In the genomic region with DNA sequence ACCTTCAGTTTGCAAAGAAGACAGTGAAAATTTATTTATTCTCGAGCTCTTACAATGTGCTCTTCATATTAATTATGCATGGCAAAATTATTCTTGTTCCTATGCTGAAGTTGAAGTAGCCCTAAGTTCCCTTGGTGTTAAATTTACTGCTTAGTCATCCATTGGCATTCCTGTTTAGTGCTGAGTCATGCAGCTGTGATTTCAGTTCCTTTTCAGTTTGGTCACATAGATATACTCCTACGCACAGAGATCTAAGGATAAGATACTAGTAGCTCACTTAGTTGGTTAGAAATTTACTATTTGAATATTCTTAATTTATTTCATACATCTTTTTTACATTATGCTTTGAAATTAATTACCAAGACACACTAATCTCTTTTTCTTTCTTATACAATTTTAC, we compare ENCODE assay signal across 20 mouse cellular contexts.
DNase-seq lines count a peak whose midpoint lies in the region; ATAC-seq and TF ChIP-seq lines count a peak whose summit lies in the region.
"Had no signal": no experiment of that assay in that cellular context is flagged by ENCODE, and none has a peak within 500 bp of the region (broad histone marks: within the 10 kb centered on the region; RNA-seq: fewer than 3 reads in every experiment).

No protein-coding gene starts in this region.

- TF ChIP-seq EP300 in lung, postnatal 0 days (IDR thresholded peaks at IDR 0.05), result no peak

- no peak for ATAC-seq in lung, postnatal 0 days
- ATAC-seq in kidney, embryonic 16.5 days (ENCODE audit: low FRiP score, low TSS enrichment), result no peak
- ATAC-seq: forebrain, embryonic 16.5 days had no signal

- no peak overlapping the region for H3K4me3 ChIP-seq in lung, postnatal 0 days (ENCODE audit: low read depth, low read length)
- H3K4me3 ChIP-seq in ES-E14 (ENCODE audit: insufficient read depth in 1 of 2, low read depth in 1 of 2, low read length in 2 of 2, poor library complexity in 1 of 2, severe bottlenecking in 1 of 2), result no peak overlapping the region
- no peak overlapping the region for H3K4me3 ChIP-seq in kidney, embryonic 16.5 days (ENCODE audit: low read length)
- H3K4me3 ChIP-seq: heart, embryonic 10.5 days; hindbrain, embryonic 12.5 days; limb, embryonic 15.5 days; lung, embryonic 15.5 days; megakaryocyte, embryonic 14.5 days; midbrain, embryonic 15.5 days; stomach, embryonic 15.5 days had no signal

- H3K9me3 ChIP-seq in lung, postnatal 0 days (ENCODE audit: low read length), result no peaks in the 10 kb centered on the region
- H3K9me3 ChIP-seq in ES-E14 (ENCODE audit: control insufficient read depth, insufficient read depth, low read depth, low read length), result no peaks in the 10 kb centered on the region
- H3K9me3 ChIP-seq in kidney, embryonic 16.5 days (ENCODE audit: low read length), result no peaks in the 10 kb centered on the region
- H3K9me3 ChIP-seq: heart, embryonic 10.5 days; hindbrain, embryonic 12.5 days; limb, embryonic 15.5 days; lung, embryonic 15.5 days; megakaryocyte, embryonic 14.5 days; midbrain, embryonic 15.5 days; stomach, embryonic 15.5 days had no signal

- peaks cover 5% of the 10 kb centered on the region; the same call in 1 of the 2 replicates for H3K36me3 ChIP-seq in lung, postnatal 0 days (ENCODE audit: insufficient read depth, low read length)
- H3K36me3 ChIP-seq in ES-E14 (ENCODE audit: control insufficient read depth, insufficient read depth, low read length, poor library complexity, severe bottlenecking), result no peaks in the 10 kb centered on the region
- H3K36me3 ChIP-seq in kidney, embryonic 16.5 days (ENCODE audit: insufficient read depth, low read length), result peaks cover 30% of the 10 kb centered on the region
- H3K36me3 ChIP-seq: hindbrain, embryonic 12.5 days; midbrain, embryonic 15.5 days had no signal

- DNase-seq in lung, postnatal 0 days (ENCODE audit: low spot score), result peak; percentile 30
- DNase-seq in lung, postnatal 25 days (ENCODE audit: low spot score), result no peak
- DNase-seq in ES-E14 (ENCODE audit: low read depth, low spot score), result no peak
- peak; percentile 74 for DNase-seq in brain, adult 2 months (ENCODE audit: low read depth, low spot score)
- peak; percentile 50 for DNase-seq in telencephalon, adult 2 months (ENCODE audit: low read depth, low spot score)
- no peak for DNase-seq in thymus, postnatal 0 days (ENCODE audit: low spot score)
- DNase-seq: adrenal gland, postnatal 14 days; cerebellum, adult 8-10 months; gastrocnemius, postnatal 25 days; heart, postnatal 10 days; kidney, postnatal 10 days had no signal

- in situ Hi-C loops in ES-E14 (cut with MboI; ENCODE audit: low sequenced_read_pairs in 2 of 2, unreplicated experiment in 2 of 2), result no loop called here

- no peaks in the 10 kb centered on the region for H3K27me3 ChIP-seq in lung, postnatal 0 days (replicated peaks; ENCODE audit: insufficient read depth, low read length)
- no peaks in the 10 kb centered on the region for H3K27me3 ChIP-seq in kidney, embryonic 16.5 days (ENCODE audit: insufficient read depth, low read length)
- H3K27me3 ChIP-seq: hindbrain, embryonic 12.5 days; limb, embryonic 15.5 days; lung, embryonic 15.5 days; megakaryocyte, embryonic 14.5 days; midbrain, embryonic 15.5 days; stomach, embryonic 15.5 days had no signal

- no peak overlapping the region for H3K27ac ChIP-seq in lung, postnatal 0 days (ENCODE audit: low read length)
- no peak overlapping the region for H3K27ac ChIP-seq in ES-E14 (ENCODE audit: insufficient read depth, low read depth, low read length, poor library complexity, severe bottlenecking)
- no peak overlapping the region for H3K27ac ChIP-seq in kidney, embryonic 16.5 days (ENCODE audit: low read length)
- H3K27ac ChIP-seq: heart, embryonic 10.5 days; hindbrain, embryonic 12.5 days; limb, embryonic 15.5 days; lung, embryonic 15.5 days; stomach, embryonic 15.5 days had no signal

- H3K4me1 ChIP-seq in lung, postnatal 0 days (ENCODE audit: insufficient read depth, low read depth, low read length), result no peaks in the 10 kb centered on the region
- H3K4me1 ChIP-seq in ES-E14 (ENCODE audit: control insufficient read depth in 2 of 2, insufficient read depth in 2 of 2, low read length in 2 of 2, poor library complexity in 1 of 2), result peaks cover 0 to 5% of the 10 kb centered on the region in 2 experiments; a peak in 1 of 4 replicates
- H3K4me1 ChIP-seq in kidney, embryonic 16.5 days (ENCODE audit: insufficient read depth, low read length), result no peaks in the 10 kb centered on the region
- H3K4me1 ChIP-seq: heart, embryonic 10.5 days; hindbrain, embryonic 12.5 days; midbrain, embryonic 15.5 days; stomach, embryonic 15.5 days had no signal

- 85% methylated on average over 2 of the region's 2 CpGs for WGBS in lung, postnatal 0 days
- WGBS in kidney, embryonic 16.5 days, result 80% methylated on average over 2 of the region's 2 CpGs

- no peak overlapping the region for H3K9ac ChIP-seq in lung, postnatal 0 days (replicated peaks; ENCODE audit: low read depth)
- no peak overlapping the region for H3K9ac ChIP-seq in ES-E14 (ENCODE audit: insufficient read depth, low read depth, low read length, poor library complexity, severe bottlenecking)
- H3K9ac ChIP-seq in kidney, embryonic 16.5 days (replicated peaks; ENCODE audit: low read length), result no peak overlapping the region
- H3K9ac ChIP-seq: hindbrain, embryonic 12.5 days; limb, embryonic 15.5 days; lung, embryonic 15.5 days; midbrain, embryonic 15.5 days; stomach, embryonic 15.5 days had no signal

- no peak overlapping the region for H3K4me2 ChIP-seq in lung, postnatal 0 days (replicated peaks; ENCODE audit: low read depth, low read length)
- H3K4me2 ChIP-seq in kidney, embryonic 16.5 days (replicated peaks; ENCODE audit: low read depth, low read length), result no peak overlapping the region
- H3K4me2 ChIP-seq: hindbrain, embryonic 12.5 days; limb, embryonic 15.5 days; lung, embryonic 15.5 days; stomach, embryonic 15.5 days had no signal

- no peak for TF ChIP-seq CTCF in lung, postnatal 0 days (IDR thresholded peaks at IDR 0.05)

TF ChIP-seq in ES-E14, 5 proteins besides CTCF, POLR2A, EP300 and RAD21:
- TF ChIP-seq CHD2 (IDR thresholded peaks at IDR 0.05; ENCODE audit: low read depth, low read length), result no peak
- TF ChIP-seq HCFC1 (IDR thresholded peaks at IDR 0.05; ENCODE audit: borderline replicate concordance, insufficient read depth, low read length), result no peak
- no peak for TF ChIP-seq ZC3H11A (IDR thresholded peaks at IDR 0.05; ENCODE audit: borderline replicate concordance, low read depth, low read length)
- TF ChIP-seq MAFK (IDR thresholded peaks at IDR 0.05; ENCODE audit: insufficient read depth, low read depth, low read length), result peak; percentile 93
- TF ChIP-seq ZNF384 (IDR thresholded peaks at IDR 0.05; ENCODE audit: low read depth, low read length), result no peak

Comparison
In these comparisons a context has a peak if more than half of its experiments do, and no peak if none do; other contexts are left out.
1. DNase-seq: peak in lung, postnatal 0 days (single experiment), brain, adult 2 months (single experiment) and telencephalon, adult 2 months (single experiment); none in lung, postnatal 25 days (single experiment), ES-E14 (single experiment) and thymus, postnatal 0 days (single experiment).